Mouse (Mus musculus) forebrain, embryonic 12.5 days (tissue): Measurements from ENCODE around the gene Pou5f1. TPM values are rescaled to one million over a fixed set of nuclear protein-coding genes. Genes with fewer than 3 reads are reported as not detected.
"Not testable (repeated sequence)": the region's sequence is repeated elsewhere in the genome, so short reads cannot be mapped to it uniquely, and the experiment has no call there.

Experiments
- ATAC-seq: fragments of 200-750 bp; cut with Nextera tagmentation; 2 replicates; pipeline ENCODE4 v1.8.0; 2017; ENCODE audit warnings: moderate TSS enrichment; ENCODE audit not compliant: low FRiP score
- H3K27ac ChIP-seq: fragments of 300-500 bp; sonication (generic); 2 replicates; pipeline ENCODE4 v1.5.1; 2016; ENCODE audit warnings: mild to moderate bottlenecking
- H3K27me3 ChIP-seq: fragments of 300-500 bp; sonication (generic); 2 replicates; pipeline ENCODE4 v1.6.1; 2016; ENCODE audit warnings: mild to moderate bottlenecking
- H3K36me3 ChIP-seq: fragments of 300-500 bp; sonication (generic); replicated peaks from 2 replicates; pipeline ENCODE4 v1.6.1; 2016; ENCODE audit warnings: mild to moderate bottlenecking
- H3K4me1 ChIP-seq: fragments of 300-500 bp; sonication (generic); 2 replicates; pipeline ENCODE4 v1.6.1; 2016
- H3K4me2 ChIP-seq: fragments of 300-500 bp; sonication (generic); 2 replicates; pipeline ENCODE4 v1.6.1; 2016; ENCODE audit warnings: mild to moderate bottlenecking, moderate library complexity
- H3K4me3 ChIP-seq: fragments of 300-500 bp; sonication (generic); replicated peaks from 2 replicates; pipeline ENCODE4 v1.5.1; 2016; ENCODE audit warnings: mild to moderate bottlenecking
- H3K9ac ChIP-seq: fragments of 300-500 bp; sonication (generic); 2 replicates; pipeline ENCODE4 v1.6.1; 2016; ENCODE audit warnings: mild to moderate bottlenecking
- H3K9me3 ChIP-seq: fragments of 300-500 bp; sonication (generic); 2 replicates; pipeline ENCODE4 v1.6.1; 2016
- WGBS: fragments of 180-500 bp; shearing (Covaris S2); methylation state at CpG from one replicate; pipeline ENCODE4 v1.1.7; 2016; 5-methylcytosine and 5-hydroxymethylcytosine counted together
- polyA plus RNA-seq: library from polyadenylated mRNA; unstranded; fragments of >200 nt; fragmentation: Nextera tagmentation; extraction: Ambion mirVana; gene quantifications from 2 replicates; pipeline ENCODE4 v1.2.1, GENCODE M21; 2016

The Pou5f1 gene
- polyA plus RNA-seq, 1 experiment from 2014 or later = 0.14 TPM

GRCm38 (mm10) chr17:35502226-35502625, 3.6 kb upstream of the Pou5f1 start:
- no peak for ATAC-seq
- Histone ChIP-seq H3K9ac (no peak overlapping the region), H3K36me3 (no peaks in the 10 kb centered on the region), H3K9me3 (no peaks in the 10 kb centered on the region), H3K27me3 (peaks cover 34% of the 10 kb centered on the region), H3K4me1 (peaks cover 11% of the 10 kb centered on the region), H3K27ac (no peak overlapping the region), H3K4me2 (no peak overlapping the region), H3K4me3 (no peak overlapping the region)
- 3% methylated on average over 6 of the region's 6 CpGs for WGBS

- Histone ChIP-seq H3K27ac (no peak overlapping the region), H3K4me2 (no peak overlapping the region), H3K36me3 (no peaks in the 10 kb centered on the region), H3K4me3 (no peak overlapping the region), H3K4me1 (peaks cover 11% of the 10 kb centered on the region), H3K9ac (no peak overlapping the region), H3K9me3 (no peaks in the 10 kb centered on the region), H3K27me3 (peaks cover 39% of the 10 kb centered on the region)
- no peak for ATAC-seq
- WGBS = 45% methylated on average over 5 of the region's 5 CpGs
These were observed 3.1 kb upstream of the Pou5f1 start for GRCm38 (mm10) chr17:35502762-35503161.

GRCm38 (mm10) chr17:35503849-35504248, 2.0 kb upstream of the Pou5f1 start:
- Histone ChIP-seq H3K27ac (no peak overlapping the region), H3K4me1 (peaks cover 11% of the 10 kb centered on the region), H3K9ac (no peak overlapping the region), H3K4me2 (no peak overlapping the region), H3K9me3 (no peaks in the 10 kb centered on the region), H3K36me3 (no peaks in the 10 kb centered on the region), H3K27me3 (peaks cover 47% of the 10 kb centered on the region), H3K4me3 (no peak overlapping the region)
- ATAC-seq = no peak
- WGBS = 18% methylated on average over 5 of the region's 5 CpGs

GRCm38 (mm10) chr17:35504628-35505481, 963 bp upstream of the Pou5f1 start:
- WGBS = 15% methylated on average over 8 of the region's 8 CpGs
- Histone ChIP-seq H3K4me1 (peaks cover 15% of the 10 kb centered on the region), H3K4me3 (no peak overlapping the region), H3K4me2 (no peak overlapping the region), H3K27ac (no peak overlapping the region), H3K9ac (no peak overlapping the region), H3K36me3 (no peaks in the 10 kb centered on the region), H3K27me3 (peaks cover 55% of the 10 kb centered on the region), H3K9me3 (no peaks in the 10 kb centered on the region)
- ATAC-seq = no peak

GRCm38 (mm10) chr17:35506881-35507280, 1.1 kb downstream of the Pou5f1 start:
- Histone ChIP-seq H3K4me1 (peaks cover 15% of the 10 kb centered on the region), H3K9ac (no peak overlapping the region), H3K9me3 (no peaks in the 10 kb centered on the region), H3K27ac (no peak overlapping the region), H3K4me3 (no peak overlapping the region), H3K27me3 (peaks cover 55% of the 10 kb centered on the region), H3K4me2 (no peak overlapping the region), H3K36me3 (no peaks in the 10 kb centered on the region)
- no peak for ATAC-seq
- WGBS = 11% methylated on average over 10 of the region's 10 CpGs

GRCm38 (mm10) chr17:35507556-35508260, 1.9 kb downstream of the Pou5f1 start:
- no peak overlapping the region for H3K4me2 ChIP-seq
- H3K36me3 ChIP-seq = peaks cover 6% of the 10 kb centered on the region; the same call in 1 of the 2 replicates
- H3K4me3 ChIP-seq = no peak overlapping the region
- ATAC-seq = no peak
- H3K4me1 ChIP-seq = peaks cover 10% of the 10 kb centered on the region
- peaks cover 55% of the 10 kb centered on the region for H3K27me3 ChIP-seq
- H3K9me3 ChIP-seq = no peaks in the 10 kb centered on the region
- WGBS = 22% methylated on average over 13 of the region's 13 CpGs
- H3K9ac ChIP-seq = no peak overlapping the region
- H3K27ac ChIP-seq = no peak overlapping the region

- WGBS = 52% methylated on average over 5 of the region's 5 CpGs
- Histone ChIP-seq H3K27me3 (peaks cover 55% of the 10 kb centered on the region), H3K36me3 (peaks cover 10% of the 10 kb centered on the region)
- H3K27ac ChIP-seq, H3K9ac ChIP-seq, H3K4me3 ChIP-seq, ATAC-seq, H3K4me1 ChIP-seq, H3K4me2 ChIP-seq, H3K9me3 ChIP-seq: not testable (repeated sequence)
These were observed 2.5 kb downstream of the Pou5f1 start for GRCm38 (mm10) chr17:35508279-35508678.

GRCm38 (mm10) chr17:35509284-35509683, 3.5 kb downstream of the Pou5f1 start:
- ATAC-seq = peak; percentile 25; the same call in 1 of the 2 replicates
- H3K36me3 ChIP-seq = peaks cover 10% of the 10 kb centered on the region
- H3K27me3 ChIP-seq = peaks cover 50% of the 10 kb centered on the region
- H3K4me2 ChIP-seq = no peak overlapping the region
- 29% methylated on average over 8 of the region's 8 CpGs for WGBS
- no peak overlapping the region for H3K27ac ChIP-seq
- H3K9me3 ChIP-seq = no peaks in the 10 kb centered on the region
- no peak overlapping the region for H3K4me3 ChIP-seq
- H3K4me1 ChIP-seq = peaks cover 12% of the 10 kb centered on the region
- H3K9ac ChIP-seq = no peak overlapping the region

GRCm38 (mm10) chr17:35512916-35513626, 7.3 kb downstream of the Pou5f1 start:
- 98% methylated on average over 7 of the region's 7 CpGs for WGBS
- Histone ChIP-seq H3K4me3 (no peak overlapping the region), H3K4me2 (no peak overlapping the region)

GRCm38 (mm10) chr17:35513886-35514285, 8.1 kb downstream of the Pou5f1 start:
- H3K9ac ChIP-seq = no peak overlapping the region
- H3K4me3 ChIP-seq = no peak overlapping the region
- no peak overlapping the region for H3K27ac ChIP-seq
- no peaks in the 10 kb centered on the region for H3K9me3 ChIP-seq
- no peak for ATAC-seq
- peak overlapping the region; percentile 77; the same call in 1 of the 2 replicates for H3K4me2 ChIP-seq
- WGBS = 21% methylated on average over 2 of the region's 2 CpGs
- H3K27me3 ChIP-seq = peaks cover 7% of the 10 kb centered on the region
- H3K36me3 ChIP-seq = peaks cover 10% of the 10 kb centered on the region
- H3K4me1 ChIP-seq = peaks cover 38% of the 10 kb centered on the region

More at GRCm38 (mm10) chr17:35512916-35513626, 7.3 kb downstream of the Pou5f1 start:
- no peaks in the 10 kb centered on the region for H3K9me3 ChIP-seq
- peaks cover 34% of the 10 kb centered on the region for H3K4me1 ChIP-seq
- no peak overlapping the region for H3K27ac ChIP-seq
- no peak for ATAC-seq
- H3K27me3 ChIP-seq = peaks cover 12% of the 10 kb centered on the region
- no peak overlapping the region for H3K9ac ChIP-seq
- peaks cover 10% of the 10 kb centered on the region for H3K36me3 ChIP-seq

GRCm38 (mm10) chr17:35514756-35515155, 8.9 kb downstream of the Pou5f1 start:
- Histone ChIP-seq H3K4me3 (0 out of 2 replicates have a peak overlapping the region, but pooled peaks have one; percentile 2), H3K27me3 (0 out of 2 replicates have a peak, but pooled peaks cover 1% of the 10 kb centered on the region), H3K4me2 (peak overlapping the region; percentile 77), H3K9ac (peak overlapping the region; percentile 9; the same call in 1 of the 2 replicates), H3K27ac (no peak overlapping the region), H3K9me3 (no peaks in the 10 kb centered on the region), H3K36me3 (peaks cover 10% of the 10 kb centered on the region), H3K4me1 (peaks cover 35% of the 10 kb centered on the region)
- WGBS = 72% methylated on average over 6 of the region's 6 CpGs
- no peak for ATAC-seq
